Mouse (Mus musculus) forebrain, postnatal 0 days (tissue): ENCODE data around the gene Tet2. TPM values are rescaled to one million over a fixed set of nuclear protein-coding genes. Genes with fewer than 3 reads are reported as not detected.

Source experiments
- ATAC-seq: fragments of 200-750 bp; cut with Nextera tagmentation; 2 replicates; pipeline ENCODE4 v1.8.0; 2017; ENCODE audit warnings: mild to moderate bottlenecking, moderate library complexity
- DNase-seq: peaks from one replicate; pipeline ENCODE4 v3.0.0-alpha.2; 2015
- H3K27ac ChIP-seq: fragments of 300-500 bp; sonication (generic); 2 replicates; pipeline ENCODE4 v1.5.1; 2014; ENCODE audit warnings: low read depth, mild to moderate bottlenecking, antibody characterized with exemption, low read length, moderate library complexity, mixed read lengths
- H3K27me3 ChIP-seq: fragments of 300-500 bp; sonication (generic); 2 replicates; pipeline ENCODE4 v1.6.1; 2014; ENCODE audit warnings: mild to moderate bottlenecking, low read length, mixed read lengths; ENCODE audit not compliant: insufficient read depth
- H3K36me3 ChIP-seq: fragments of 300-500 bp; sonication (generic); 2 replicates; pipeline ENCODE4 v1.6.1; 2014; ENCODE audit warnings: mild to moderate bottlenecking, moderate library complexity; ENCODE audit not compliant: insufficient read depth
- H3K4me1 ChIP-seq: fragments of 300-500 bp; sonication (generic); 2 replicates; pipeline ENCODE4 v1.6.1; 2014; ENCODE audit warnings: antibody characterized with exemption; ENCODE audit not compliant: insufficient read depth
- H3K4me2 ChIP-seq: fragments of 300-500 bp; sonication (generic); 2 replicates; pipeline ENCODE4 v1.6.1; 2014; ENCODE audit warnings: low read depth, mild to moderate bottlenecking, moderate library complexity
- H3K4me3 ChIP-seq: fragments of 300-500 bp; sonication (generic); 2 replicates; pipeline ENCODE4 v1.5.1; 2014; ENCODE audit warnings: low read depth, low read length, mixed read lengths
- H3K9ac ChIP-seq: fragments of 300-500 bp; sonication (generic); 2 replicates; pipeline ENCODE4 v1.6.1; 2014; ENCODE audit warnings: mild to moderate bottlenecking
- H3K9me3 ChIP-seq: fragments of 300-500 bp; sonication (generic); 2 replicates; pipeline ENCODE4 v1.6.1; 2016; ENCODE audit warnings: low read length
- CTCF ChIP-seq: sonication (generic); IDR thresholded peaks from 2 replicates; pipeline ENCODE4 v1.5.1; 2016; ENCODE audit warnings: antibody characterized with exemption, control low read depth, low read depth
- WGBS: fragments of 180-500 bp; shearing (Covaris S2); extraction: QIAGEN DNeasy Blood & Tissue Kit; methylation state at CpG from one replicate; pipeline ENCODE4 v1.1.7; 2014; 5-methylcytosine and 5-hydroxymethylcytosine counted together
- polyA plus RNA-seq: library from polyadenylated mRNA; unstranded; fragments of >200 nt; fragmentation: Nextera tagmentation; extraction: Ambion mirVana; gene quantifications from 2 replicates; pipeline ENCODE4 v1.2.1, GENCODE M21; 2015
- total RNA-seq: library from RNA; depleted of rRNA; stranded (reverse); fragments of >200 nt; gene quantifications from 2 replicates; pipeline ENCODE4 v1.2.3, GENCODE M21; 2014

The Tet2 gene
- total and polyA plus RNA-seq, 2 experiments from 2014 or later: 11.8 to 49.6 TPM

GRCm38 (mm10) chr3:133462059-133462458 is 82.9 kb downstream of the Tet2 start:
- H3K27me3 ChIP-seq: no peaks in the 10 kb centered on the region
- H3K4me1 ChIP-seq: no peaks in the 10 kb centered on the region
- DNase-seq (no peak), ATAC-seq (no peak; the same call in 1 of the 2 replicates)
- 71% methylated on average over 3 of the region's 3 CpGs for WGBS
- no peak overlapping the region for H3K4me2 ChIP-seq
- H3K36me3 ChIP-seq: peaks cover 15% of the 10 kb centered on the region
- no peak overlapping the region for H3K9ac ChIP-seq
- no peaks in the 10 kb centered on the region for H3K9me3 ChIP-seq
- no peak overlapping the region for H3K27ac ChIP-seq
- H3K4me3 ChIP-seq: no peak overlapping the region
- no peak for TF ChIP-seq CTCF

- no peaks in the 10 kb centered on the region for H3K27me3 ChIP-seq
- 84% methylated on average over 1 of the region's 1 CpGs for WGBS
These were observed 85.8 kb downstream of the Tet2 start for GRCm38 (mm10) chr3:133459174-133459573.

GRCm38 (mm10) chr3:133453896-133454295 is 91.0 kb downstream of the Tet2 start:
- DNase-seq (no peak), ATAC-seq (no peak)
- WGBS: 93% methylated on average over 8 of the region's 8 CpGs
- no peak overlapping the region for H3K4me2 ChIP-seq
- H3K27me3 ChIP-seq: no peaks in the 10 kb centered on the region
- no peak overlapping the region for H3K27ac ChIP-seq
- H3K36me3 ChIP-seq: no peaks in the 10 kb centered on the region
- no peak overlapping the region for H3K9ac ChIP-seq
- TF ChIP-seq CTCF: no peak
- H3K4me1 ChIP-seq: no peaks in the 10 kb centered on the region
- no peak overlapping the region for H3K4me3 ChIP-seq
- H3K9me3 ChIP-seq: no peaks in the 10 kb centered on the region

More at GRCm38 (mm10) chr3:133459174-133459573, 85.8 kb downstream of the Tet2 start:
- Histone ChIP-seq H3K27ac (no peak overlapping the region), H3K4me2 (no peak overlapping the region), H3K36me3 (0 out of 2 replicates have a peak, but pooled peaks cover 5% of the 10 kb centered on the region), H3K4me1 (no peaks in the 10 kb centered on the region), H3K4me3 (no peak overlapping the region), H3K9me3 (no peaks in the 10 kb centered on the region), H3K9ac (no peak overlapping the region)
- ATAC-seq: no peak
- TF ChIP-seq CTCF: no peak
- no peak for DNase-seq

- Histone ChIP-seq H3K4me3 (no peak overlapping the region), H3K27me3 (no peaks in the 10 kb centered on the region), H3K9ac (no peak overlapping the region), H3K4me2 (no peak overlapping the region), H3K27ac (no peak overlapping the region), H3K4me1 (no peaks in the 10 kb centered on the region), H3K36me3 (no peaks in the 10 kb centered on the region), H3K9me3 (no peaks in the 10 kb centered on the region)
- TF ChIP-seq CTCF: no peak
- ATAC-seq (no peak), DNase-seq (no peak)
- WGBS: 91% methylated on average over 6 of the region's 6 CpGs
These were observed 108.0 kb downstream of the Tet2 start for GRCm38 (mm10) chr3:133436919-133437320.

GRCm38 (mm10) chr3:133436279-133436860 is 108.6 kb downstream of the Tet2 start:
- H3K4me2 ChIP-seq: no peak overlapping the region
- WGBS: 96% methylated on average over 4 of the region's 4 CpGs
- no peaks in the 10 kb centered on the region for H3K4me1 ChIP-seq
- H3K27me3 ChIP-seq: no peaks in the 10 kb centered on the region
- no peak overlapping the region for H3K9ac ChIP-seq
- ATAC-seq (no peak), DNase-seq (no peak)
- H3K27ac ChIP-seq: no peak overlapping the region
- no peaks in the 10 kb centered on the region for H3K9me3 ChIP-seq
- no peak overlapping the region for H3K4me3 ChIP-seq
- TF ChIP-seq CTCF: no peak
- H3K36me3 ChIP-seq: no peaks in the 10 kb centered on the region

- Histone ChIP-seq H3K36me3 (no peaks in the 10 kb centered on the region), H3K4me3 (no peak overlapping the region), H3K4me2 (no peak overlapping the region), H3K9ac (no peak overlapping the region), H3K4me1 (no peaks in the 10 kb centered on the region), H3K27me3 (no peaks in the 10 kb centered on the region), H3K9me3 (no peaks in the 10 kb centered on the region), H3K27ac (no peak overlapping the region)
- DNase-seq (no peak), ATAC-seq (no peak)
- TF ChIP-seq CTCF: no peak
- WGBS: 86% methylated on average over 1 of the region's 1 CpGs
These were observed 109.2 kb downstream of the Tet2 start for GRCm38 (mm10) chr3:133435774-133436148.

- ATAC-seq (no peak), DNase-seq (no peak)
- Histone ChIP-seq H3K27me3 (no peaks in the 10 kb centered on the region), H3K36me3 (no peaks in the 10 kb centered on the region), H3K4me1 (no peaks in the 10 kb centered on the region), H3K9ac (no peak overlapping the region), H3K4me3 (no peak overlapping the region), H3K9me3 (no peaks in the 10 kb centered on the region), H3K27ac (no peak overlapping the region), H3K4me2 (no peak overlapping the region)
- WGBS: 93% methylated on average over 6 of the region's 6 CpGs
- TF ChIP-seq CTCF: no peak
These were observed 109.7 kb downstream of the Tet2 start for GRCm38 (mm10) chr3:133435141-133435773.
